Mouse (Mus musculus): ENCODE measurements around the gene Fermt2. TPM values are rescaled to one million over a fixed set of nuclear protein-coding genes. Genes with fewer than 3 reads are reported as not detected.

Fermt2 gene
- polyA plus RNA-seq, 1 experiment = 6.4 TPM

- no peak overlapping the region for H3K4me3 ChIP-seq (ENCODE audit: control insufficient read depth, low read depth, low read length)
- no peak overlapping the region for H3K27ac ChIP-seq (ENCODE audit: control insufficient read depth, insufficient read depth, low read depth, low read length)
- TF ChIP-seq CTCF (IDR thresholded peaks at IDR 0.05; ENCODE audit: control insufficient read depth, insufficient read depth, insufficient replicate concordance, low read depth, low read length) (no peak), POLR2A (IDR thresholded peaks at IDR 0.05; ENCODE audit: control insufficient read depth, low read depth, low read length) (no peak)
- no peaks in the 10 kb centered on the region for H3K36me3 ChIP-seq (ENCODE audit: control insufficient read depth, insufficient read depth, low read length)
- no peaks in the 10 kb centered on the region for H3K27me3 ChIP-seq (ENCODE audit: control insufficient read depth, insufficient read depth, low read length)
- no peaks in the 10 kb centered on the region for H3K4me1 ChIP-seq (ENCODE audit: control insufficient read depth, insufficient read depth, low read length)
Observed at GRCm38 (mm10) chr14:45462374-45462773, 67.5 kb downstream of the Fermt2 start.

DNA sequence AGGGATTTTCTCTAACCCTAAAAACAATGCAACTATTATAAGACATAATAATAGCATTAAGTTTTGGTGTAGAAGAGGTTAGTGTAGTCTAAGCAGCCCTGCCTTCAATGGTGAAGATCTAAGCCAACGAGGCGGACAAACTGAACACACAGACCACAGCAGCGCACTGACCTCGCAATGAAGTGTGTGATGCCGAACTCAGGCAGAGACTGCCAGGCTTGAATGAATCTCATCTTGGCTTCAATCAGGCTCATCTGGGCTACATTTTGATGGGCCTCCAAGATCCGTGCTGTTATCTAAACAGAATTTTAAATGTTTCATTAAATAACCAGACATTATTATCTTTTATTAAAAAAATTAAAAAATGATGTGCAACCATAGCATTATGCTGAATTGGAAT lies 68.0 kb downstream of the Fermt2 start:
- H3K36me3 ChIP-seq (ENCODE audit: control insufficient read depth, insufficient read depth, low read length) = no peaks in the 10 kb centered on the region
- H3K4me3 ChIP-seq (ENCODE audit: control insufficient read depth, low read depth, low read length) = no peak overlapping the region
- no peaks in the 10 kb centered on the region for H3K4me1 ChIP-seq (ENCODE audit: control insufficient read depth, insufficient read depth, low read length)
- H3K27ac ChIP-seq (ENCODE audit: control insufficient read depth, insufficient read depth, low read depth, low read length) = no peak overlapping the region
- TF ChIP-seq POLR2A (IDR thresholded peaks at IDR 0.05; ENCODE audit: control insufficient read depth, low read depth, low read length) (no peak), CTCF (IDR thresholded peaks at IDR 0.05; ENCODE audit: control insufficient read depth, insufficient read depth, insufficient replicate concordance, low read depth, low read length) (no peak)
- H3K27me3 ChIP-seq (ENCODE audit: control insufficient read depth, insufficient read depth, low read length) = no peaks in the 10 kb centered on the region

GRCm38 (mm10) chr14:45460491-45460890 lies 69.4 kb downstream of the Fermt2 start:
- Histone ChIP-seq H3K4me3 (ENCODE audit: control insufficient read depth, low read depth, low read length) (no peak overlapping the region), H3K36me3 (ENCODE audit: control insufficient read depth, insufficient read depth, low read length) (no peaks in the 10 kb centered on the region)

DNA sequence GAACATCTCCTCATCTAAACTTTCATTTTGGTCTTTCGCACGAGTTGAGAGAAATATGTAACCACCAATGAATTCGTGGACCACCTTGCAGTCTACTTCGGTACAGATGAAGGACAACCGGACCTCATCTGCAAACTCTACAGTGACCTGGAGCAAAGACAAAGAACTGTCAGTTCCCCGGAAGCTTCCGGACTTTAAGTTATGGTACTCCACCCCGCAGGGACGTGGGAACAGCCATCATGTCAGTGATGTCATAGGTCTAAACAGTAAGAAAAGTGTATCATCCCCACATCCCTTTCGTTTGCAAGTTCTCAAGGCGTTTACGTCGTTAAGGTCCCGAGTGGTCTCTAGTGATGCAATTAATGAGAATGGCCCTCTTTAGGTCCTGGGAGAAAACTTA lies 70.0 kb downstream of the Fermt2 start:
- H3K36me3 ChIP-seq (ENCODE audit: control insufficient read depth, insufficient read depth, low read length) = no peaks in the 10 kb centered on the region

More at GRCm38 (mm10) chr14:45460491-45460890, 69.4 kb downstream of the Fermt2 start:
- no peaks in the 10 kb centered on the region for H3K4me1 ChIP-seq (ENCODE audit: control insufficient read depth, insufficient read depth, low read length)
- H3K27me3 ChIP-seq (ENCODE audit: control insufficient read depth, insufficient read depth, low read length) = no peaks in the 10 kb centered on the region
- no peak for TF ChIP-seq POLR2A (IDR thresholded peaks at IDR 0.05; ENCODE audit: control insufficient read depth, low read depth, low read length)
- TF ChIP-seq CTCF (IDR thresholded peaks at IDR 0.05; ENCODE audit: control insufficient read depth, insufficient read depth, insufficient replicate concordance, low read depth, low read length) = no peak
- H3K27ac ChIP-seq (ENCODE audit: control insufficient read depth, insufficient read depth, low read depth, low read length) = no peak overlapping the region

GRCm38 (mm10) chr14:45457003-45457402 lies 72.9 kb downstream of the Fermt2 start:
- Histone ChIP-seq H3K4me1 (ENCODE audit: control insufficient read depth, insufficient read depth, low read length) (peaks cover 4% of the 10 kb centered on the region; the same call in 1 of the 2 replicates), H3K4me3 (ENCODE audit: control insufficient read depth, low read depth, low read length) (no peak overlapping the region), H3K27ac (ENCODE audit: control insufficient read depth, insufficient read depth, low read depth, low read length) (no peak overlapping the region), H3K27me3 (ENCODE audit: control insufficient read depth, insufficient read depth, low read length) (no peaks in the 10 kb centered on the region), H3K36me3 (ENCODE audit: control insufficient read depth, insufficient read depth, low read length) (no peaks in the 10 kb centered on the region)
- TF ChIP-seq POLR2A (IDR thresholded peaks at IDR 0.05; ENCODE audit: control insufficient read depth, low read depth, low read length) = no peak
- TF ChIP-seq CTCF (IDR thresholded peaks at IDR 0.05; ENCODE audit: control insufficient read depth, insufficient read depth, insufficient replicate concordance, low read depth, low read length) = no peak

More for the DNA sequence above, 70.0 kb downstream of the Fermt2 start:
- Histone ChIP-seq H3K4me3 (ENCODE audit: control insufficient read depth, low read depth, low read length) (no peak overlapping the region), H3K27ac (ENCODE audit: control insufficient read depth, insufficient read depth, low read depth, low read length) (no peak overlapping the region), H3K4me1 (ENCODE audit: control insufficient read depth, insufficient read depth, low read length) (no peaks in the 10 kb centered on the region), H3K27me3 (ENCODE audit: control insufficient read depth, insufficient read depth, low read length) (no peaks in the 10 kb centered on the region)
- TF ChIP-seq POLR2A (IDR thresholded peaks at IDR 0.05; ENCODE audit: control insufficient read depth, low read depth, low read length) = no peak
- TF ChIP-seq CTCF (IDR thresholded peaks at IDR 0.05; ENCODE audit: control insufficient read depth, insufficient read depth, insufficient replicate concordance, low read depth, low read length) = no peak

- H3K4me3 ChIP-seq (ENCODE audit: control insufficient read depth, low read depth, low read length) = no peak overlapping the region
- H3K27ac ChIP-seq (ENCODE audit: control insufficient read depth, insufficient read depth, low read depth, low read length) = no peak overlapping the region
Observed at GRCm38 (mm10) chr14:45456502-45456846, 73.4 kb downstream of the Fermt2 start.

GRCm38 (mm10) chr14:45455651-45456501 lies 74.0 kb downstream of the Fermt2 start:
- TF ChIP-seq CTCF (IDR thresholded peaks at IDR 0.05; ENCODE audit: control insufficient read depth, insufficient read depth, insufficient replicate concordance, low read depth, low read length) (no peak), POLR2A (IDR thresholded peaks at IDR 0.05; ENCODE audit: control insufficient read depth, low read depth, low read length) (no peak)
- Histone ChIP-seq H3K4me1 (ENCODE audit: control insufficient read depth, insufficient read depth, low read length) (peaks cover 4% of the 10 kb centered on the region; the same call in 1 of the 2 replicates), H3K4me3 (ENCODE audit: control insufficient read depth, low read depth, low read length) (no peak overlapping the region), H3K36me3 (ENCODE audit: control insufficient read depth, insufficient read depth, low read length) (no peaks in the 10 kb centered on the region), H3K27me3 (ENCODE audit: control insufficient read depth, insufficient read depth, low read length) (no peaks in the 10 kb centered on the region), H3K27ac (ENCODE audit: control insufficient read depth, insufficient read depth, low read depth, low read length) (0 out of 2 replicates have a peak overlapping the region, but pooled peaks have one; percentile 10)

More at GRCm38 (mm10) chr14:45456502-45456846, 73.4 kb downstream of the Fermt2 start:
- Histone ChIP-seq H3K36me3 (ENCODE audit: control insufficient read depth, insufficient read depth, low read length) (no peaks in the 10 kb centered on the region), H3K4me1 (ENCODE audit: control insufficient read depth, insufficient read depth, low read length) (peaks cover 4% of the 10 kb centered on the region; the same call in 1 of the 2 replicates), H3K27me3 (ENCODE audit: control insufficient read depth, insufficient read depth, low read length) (no peaks in the 10 kb centered on the region)
- no peak for TF ChIP-seq POLR2A (IDR thresholded peaks at IDR 0.05; ENCODE audit: control insufficient read depth, low read depth, low read length)
- TF ChIP-seq CTCF (IDR thresholded peaks at IDR 0.05; ENCODE audit: control insufficient read depth, insufficient read depth, insufficient replicate concordance, low read depth, low read length) = no peak
